Mouse (Mus musculus): ENCODE measurements around the gene Gpat3. TPM values are rescaled to one million over a fixed set of nuclear protein-coding genes. Genes with fewer than 3 reads are reported as not detected.

Gene Gpat3
- polyA plus RNA-seq, 1 experiment from 2014 or later = 5.0 TPM

GRCm38 (mm10) chr5:100869197-100869895, 23.8 kb downstream of the Gpat3 start:
- Histone ChIP-seq H3K4me3 (ENCODE audit: low read depth, low read length) (no peak overlapping the region), H3K4me1 (ENCODE audit: control insufficient read depth, low read depth, low read length) (no peaks in the 10 kb centered on the region), H3K27me3 (ENCODE audit: control insufficient read depth, insufficient read depth, low read depth, low read length) (no peaks in the 10 kb centered on the region), H3K36me3 (ENCODE audit: control insufficient read depth, insufficient read depth) (no peaks in the 10 kb centered on the region), H3K9ac (ENCODE audit: low read depth, low read length) (no peak overlapping the region), H3K27ac (ENCODE audit: low read length) (no peak overlapping the region), H3K4me2 (ENCODE audit: low read depth, low read length) (no peak overlapping the region), H3K9me3 (replicated peaks; ENCODE audit: control insufficient read depth, low read length) (no peaks in the 10 kb centered on the region)
- ATAC-seq (ENCODE audit: low read depth) = no peak
- 47% methylated on average over 4 of the region's 4 CpGs for WGBS (ENCODE audit: insufficient replicate concordance)

- H3K4me2 ChIP-seq (ENCODE audit: low read depth, low read length) = no peak overlapping the region
- no peaks in the 10 kb centered on the region for H3K9me3 ChIP-seq (replicated peaks; ENCODE audit: control insufficient read depth, low read length)
- ATAC-seq (ENCODE audit: low read depth) = no peak
- H3K4me3 ChIP-seq (ENCODE audit: low read depth, low read length) = no peak overlapping the region
- H3K9ac ChIP-seq (ENCODE audit: low read depth, low read length) = no peak overlapping the region
- H3K36me3 ChIP-seq (ENCODE audit: control insufficient read depth, insufficient read depth) = no peaks in the 10 kb centered on the region
- no peak overlapping the region for H3K27ac ChIP-seq (ENCODE audit: low read length)
- WGBS (ENCODE audit: insufficient replicate concordance) = 21% methylated on average over 8 of the region's 8 CpGs
- H3K27me3 ChIP-seq (ENCODE audit: control insufficient read depth, insufficient read depth, low read depth, low read length) = no peaks in the 10 kb centered on the region
- no peaks in the 10 kb centered on the region for H3K4me1 ChIP-seq (ENCODE audit: control insufficient read depth, low read depth, low read length)
Observed at GRCm38 (mm10) chr5:100871987-100872386, 26.5 kb downstream of the Gpat3 start.

GRCm38 (mm10) chr5:100874721-100875120, 29.2 kb downstream of the Gpat3 start:
- Histone ChIP-seq H3K27me3 (ENCODE audit: control insufficient read depth, insufficient read depth, low read depth, low read length) (no peaks in the 10 kb centered on the region), H3K36me3 (ENCODE audit: control insufficient read depth, insufficient read depth) (no peaks in the 10 kb centered on the region), H3K4me1 (ENCODE audit: control insufficient read depth, low read depth, low read length) (no peaks in the 10 kb centered on the region), H3K4me2 (ENCODE audit: low read depth, low read length) (no peak overlapping the region), H3K27ac (ENCODE audit: low read length) (no peak overlapping the region), H3K4me3 (ENCODE audit: low read depth, low read length) (no peak overlapping the region), H3K9me3 (replicated peaks; ENCODE audit: control insufficient read depth, low read length) (no peaks in the 10 kb centered on the region), H3K9ac (ENCODE audit: low read depth, low read length) (no peak overlapping the region)
- WGBS (ENCODE audit: insufficient replicate concordance) = 60% methylated on average over 7 of the region's 7 CpGs
- no peak for ATAC-seq (ENCODE audit: low read depth)

- H3K9ac ChIP-seq (ENCODE audit: low read depth, low read length) = no peak overlapping the region
- H3K4me2 ChIP-seq (ENCODE audit: low read depth, low read length) = no peak overlapping the region
- no peaks in the 10 kb centered on the region for H3K9me3 ChIP-seq (replicated peaks; ENCODE audit: control insufficient read depth, low read length)
- H3K4me1 ChIP-seq (ENCODE audit: control insufficient read depth, low read depth, low read length) = no peaks in the 10 kb centered on the region
- WGBS (ENCODE audit: insufficient replicate concordance) = 61% methylated on average over 10 of the region's 10 CpGs
- H3K27ac ChIP-seq (ENCODE audit: low read length) = no peak overlapping the region
- no peaks in the 10 kb centered on the region for H3K27me3 ChIP-seq (ENCODE audit: control insufficient read depth, insufficient read depth, low read depth, low read length)
- no peaks in the 10 kb centered on the region for H3K36me3 ChIP-seq (ENCODE audit: control insufficient read depth, insufficient read depth)
- ATAC-seq (ENCODE audit: low read depth) = no peak
- H3K4me3 ChIP-seq (ENCODE audit: low read depth, low read length) = no peak overlapping the region
Observed at GRCm38 (mm10) chr5:100875180-100875579, 29.7 kb downstream of the Gpat3 start.

GRCm38 (mm10) chr5:100877021-100877420, 31.5 kb downstream of the Gpat3 start:
- H3K4me1 ChIP-seq (ENCODE audit: control insufficient read depth, low read depth, low read length) = no peaks in the 10 kb centered on the region
- H3K27me3 ChIP-seq (ENCODE audit: control insufficient read depth, insufficient read depth, low read depth, low read length) = no peaks in the 10 kb centered on the region
- H3K27ac ChIP-seq (ENCODE audit: low read length) = no peak overlapping the region
- ATAC-seq (ENCODE audit: low read depth) = no peak
- H3K9me3 ChIP-seq (replicated peaks; ENCODE audit: control insufficient read depth, low read length) = no peaks in the 10 kb centered on the region
- no peak overlapping the region for H3K4me3 ChIP-seq (ENCODE audit: low read depth, low read length)
- no peak overlapping the region for H3K4me2 ChIP-seq (ENCODE audit: low read depth, low read length)
- no peak overlapping the region for H3K9ac ChIP-seq (ENCODE audit: low read depth, low read length)
- H3K36me3 ChIP-seq (ENCODE audit: control insufficient read depth, insufficient read depth) = no peaks in the 10 kb centered on the region

- no peaks in the 10 kb centered on the region for H3K9me3 ChIP-seq (replicated peaks; ENCODE audit: control insufficient read depth, low read length)
- no peak for ATAC-seq (ENCODE audit: low read depth)
- no peaks in the 10 kb centered on the region for H3K27me3 ChIP-seq (ENCODE audit: control insufficient read depth, insufficient read depth, low read depth, low read length)
- no peaks in the 10 kb centered on the region for H3K36me3 ChIP-seq (ENCODE audit: control insufficient read depth, insufficient read depth)
- 84% methylated on average over 6 of the region's 6 CpGs for whole genome bisulfite sequencing (ENCODE audit: insufficient replicate concordance)
- H3K4me1 ChIP-seq (ENCODE audit: control insufficient read depth, low read depth, low read length) = no peaks in the 10 kb centered on the region
- no peak overlapping the region for H3K9ac ChIP-seq (ENCODE audit: low read depth, low read length)
- H3K4me3 ChIP-seq (ENCODE audit: low read depth, low read length) = no peak overlapping the region
- H3K27ac ChIP-seq (ENCODE audit: low read length) = no peak overlapping the region
- no peak overlapping the region for H3K4me2 ChIP-seq (ENCODE audit: low read depth, low read length)
Observed at GRCm38 (mm10) chr5:100885216-100885615, 39.7 kb downstream of the Gpat3 start.

GRCm38 (mm10) chr5:100886331-100886988, 40.9 kb downstream of the Gpat3 start:
- no peak for ATAC-seq (ENCODE audit: low read depth)
- Histone ChIP-seq H3K4me1 (ENCODE audit: control insufficient read depth, low read depth, low read length) (no peaks in the 10 kb centered on the region), H3K9ac (ENCODE audit: low read depth, low read length) (no peak overlapping the region), H3K27me3 (ENCODE audit: control insufficient read depth, insufficient read depth, low read depth, low read length) (no peaks in the 10 kb centered on the region), H3K4me2 (ENCODE audit: low read depth, low read length) (no peak overlapping the region), H3K9me3 (replicated peaks; ENCODE audit: control insufficient read depth, low read length) (no peaks in the 10 kb centered on the region), H3K27ac (ENCODE audit: low read length) (no peak overlapping the region), H3K4me3 (ENCODE audit: low read depth, low read length) (no peak overlapping the region), H3K36me3 (ENCODE audit: control insufficient read depth, insufficient read depth) (no peaks in the 10 kb centered on the region)
- WGBS (ENCODE audit: insufficient replicate concordance) = 34% methylated on average over 7 of the region's 7 CpGs

- H3K4me1 ChIP-seq (ENCODE audit: control insufficient read depth, low read depth, low read length) = no peaks in the 10 kb centered on the region; the same call in 1 of the 2 replicates
- no peaks in the 10 kb centered on the region for H3K27me3 ChIP-seq (ENCODE audit: control insufficient read depth, insufficient read depth, low read depth, low read length)
- H3K27ac ChIP-seq (ENCODE audit: low read length) = no peak overlapping the region; the same call in 1 of the 2 replicates
- H3K9ac ChIP-seq (ENCODE audit: low read depth, low read length) = no peak overlapping the region
- H3K9me3 ChIP-seq (replicated peaks; ENCODE audit: control insufficient read depth, low read length) = no peaks in the 10 kb centered on the region
- ATAC-seq (ENCODE audit: low read depth) = peak; percentile 83
- H3K4me3 ChIP-seq (ENCODE audit: low read depth, low read length) = no peak overlapping the region
- 49% methylated on average over 10 of the region's 10 CpGs for WGBS (ENCODE audit: insufficient replicate concordance)
- H3K4me2 ChIP-seq (ENCODE audit: low read depth, low read length) = no peak overlapping the region
- H3K36me3 ChIP-seq (ENCODE audit: control insufficient read depth, insufficient read depth) = no peaks in the 10 kb centered on the region
Observed at GRCm38 (mm10) chr5:100896199-100896598, 50.7 kb downstream of the Gpat3 start.

- Histone ChIP-seq H3K9ac (ENCODE audit: low read depth, low read length) (no peak overlapping the region), H3K4me2 (ENCODE audit: low read depth, low read length) (no peak overlapping the region), H3K4me1 (ENCODE audit: control insufficient read depth, low read depth, low read length) (no peaks in the 10 kb centered on the region; the same call in 1 of the 2 replicates), H3K27ac (ENCODE audit: low read length) (peak overlapping the region; percentile 67), H3K27me3 (ENCODE audit: control insufficient read depth, insufficient read depth, low read depth, low read length) (no peaks in the 10 kb centered on the region), H3K36me3 (ENCODE audit: control insufficient read depth, insufficient read depth) (no peaks in the 10 kb centered on the region), H3K9me3 (replicated peaks; ENCODE audit: control insufficient read depth, low read length) (no peaks in the 10 kb centered on the region), H3K4me3 (ENCODE audit: low read depth, low read length) (no peak overlapping the region)
- WGBS (ENCODE audit: insufficient replicate concordance) = 66% methylated on average over 11 of the region's 11 CpGs
- ATAC-seq (ENCODE audit: low read depth) = peak; percentile 74
Observed at GRCm38 (mm10) chr5:100899745-100900489, 54.4 kb downstream of the Gpat3 start.
